Mouse (Mus musculus): ENCODE results near the gene 6030468B19Rik.

Gene 6030468B19Rik

GRCm38 (mm10) chr11:117801650-117802049 lies 4.2 kb downstream of the 6030468B19Rik start:
- in situ Hi-C loops (cut with MboI, MseI): loop anchor here (25.0 kb wide), 1 partner anchor 1414 kb away; no protein-coding TSS in a partner anchor

GRCm38 (mm10) chr11:117803166-117803688 lies 5.8 kb downstream of the 6030468B19Rik start:
- in situ Hi-C loops (cut with MboI, MseI): loop anchor here (25.0 kb wide), 1 partner anchor 1416 kb away; no protein-coding TSS in a partner anchor

- in situ Hi-C loops (cut with MboI, MseI): loop anchor here (25.0 kb wide), 1 partner anchor 1419 kb away; no protein-coding TSS in a partner anchor
Observed at GRCm38 (mm10) chr11:117806781-117807180, 9.3 kb downstream of the 6030468B19Rik start.

GRCm38 (mm10) chr11:117809407-117810311 lies 12.2 kb downstream of the 6030468B19Rik start, which contains the start of the genes Gm20708 and Syngr2:
Gene Gm20708, plus strand, starts transcription at chr11:117809668.
Gene Syngr2, plus strand, starts transcription at chr11:117809668.
- in situ Hi-C loops (cut with MboI, MseI): loop anchor here (25.0 kb wide), 1 partner anchor 1422 kb away; no protein-coding TSS in a partner anchor

GRCm38 (mm10) chr11:117810401-117811046 lies 13.1 kb downstream of the 6030468B19Rik start:
- in situ Hi-C loops (cut with MboI, MseI): loop anchor here (25.0 kb wide), 1 partner anchor 1423 kb away; no protein-coding TSS in a partner anchor

- in situ Hi-C loops (cut with MboI, MseI): loop anchor here (25.0 kb wide), 1 partner anchor 1427 kb away; no protein-coding TSS in a partner anchor
Observed at GRCm38 (mm10) chr11:117813867-117814266, 16.4 kb downstream of the 6030468B19Rik start.

GRCm38 (mm10) chr11:117814704-117815366 lies 17.4 kb downstream of the 6030468B19Rik start:
- in situ Hi-C loops (cut with MboI, MseI): loop anchor here (25.0 kb wide), 1 partner anchor 1428 kb away; no protein-coding TSS in a partner anchor

- in situ Hi-C loops (cut with MboI, MseI): loop anchor here (25.0 kb wide), 1 partner anchor 1429 kb away; no protein-coding TSS in a partner anchor
Observed at GRCm38 (mm10) chr11:117815850-117816249, 18.4 kb downstream of the 6030468B19Rik start.

- in situ Hi-C loops (cut with MboI, MseI): loop anchor here (25.0 kb wide), 1 partner anchor 1429 kb away; no protein-coding TSS in a partner anchor
Observed at GRCm38 (mm10) chr11:117816389-117816996, 19.0 kb downstream of the 6030468B19Rik start.

- in situ Hi-C loops (cut with MboI, MseI): loop anchor here (25.0 kb wide), 1 partner anchor 1432 kb away; no protein-coding TSS in a partner anchor
Observed at GRCm38 (mm10) chr11:117819095-117819494, 21.6 kb downstream of the 6030468B19Rik start.

- in situ Hi-C loops (cut with MboI, MseI): loop anchor here (5.0 to 25.0 kb wide), 2 partner anchors 68 to 1433 kb away; no protein-coding TSS in a partner anchor
Observed at GRCm38 (mm10) chr11:117820173-117820572, 22.7 kb downstream of the 6030468B19Rik start.

GRCm38 (mm10) chr11:117821868-117822267 lies 24.4 kb downstream of the 6030468B19Rik start:
- in situ Hi-C loops (cut with MboI, MseI): loop anchor here (5.0 to 25.0 kb wide), 2 partner anchors 70 to 1435 kb away; no protein-coding TSS in a partner anchor

GRCm38 (mm10) chr11:117822728-117823241 lies 25.3 kb downstream of the 6030468B19Rik start:
- in situ Hi-C loops (cut with MboI, MseI): loop anchor here (5.0 to 25.0 kb wide), 2 partner anchors 70 to 1435 kb away; no protein-coding TSS in a partner anchor

GRCm38 (mm10) chr11:117823411-117823810 lies 26.0 kb downstream of the 6030468B19Rik start:
- in situ Hi-C loops (cut with MboI, MseI): loop anchor here (5.0 to 25.0 kb wide), 2 partner anchors 71 to 1436 kb away; no protein-coding TSS in a partner anchor

- in situ Hi-C loops (cut with MboI, MseI): loop anchor here (5.0 to 25.0 kb wide), 2 partner anchors 72 to 1437 kb away; no protein-coding TSS in a partner anchor
Observed at GRCm38 (mm10) chr11:117824060-117824969, 26.9 kb downstream of the 6030468B19Rik start.

- in situ Hi-C loops (cut with MboI, MseI): no loop called here
Observed at GRCm38 (mm10) chr11:117825333-117826101, 28.1 kb downstream of the 6030468B19Rik start, which contains the start of the genes Afmid and Tk1. Gene Afmid, plus strand, starts transcription at chr11:117825924. Gene Tk1, minus strand, starts transcription at chr11:117826092.

GRCm38 (mm10) chr11:117826164-117826563 lies 28.7 kb downstream of the 6030468B19Rik start:
- in situ Hi-C loops (cut with MboI, MseI): no loop called here

- in situ Hi-C loops (cut with MboI, MseI): no loop called here
Observed at GRCm38 (mm10) chr11:117826916-117827315, 29.5 kb downstream of the 6030468B19Rik start.
